Mouse (Mus musculus) liver, embryonic 13.5 days (tissue): ENCODE results near the gene Ankrd28. TPM values are rescaled to one million over a fixed set of nuclear protein-coding genes. Genes with fewer than 3 reads are reported as not detected.

ENCODE experiments used
- ATAC-seq: fragments of 200-750 bp; cut with Nextera tagmentation; 2 replicates; pipeline ENCODE4 v1.8.0; 2017; ENCODE audit warnings: low read depth, mild to moderate bottlenecking, moderate number of reproducible peaks, moderate library complexity
- DNase-seq: peaks from one replicate; pipeline ENCODE4 v3.0.0; 2022
- H3K27ac ChIP-seq: fragments of 300-500 bp; sonication (generic); 2 replicates; pipeline ENCODE4 v1.5.1; 2015; ENCODE audit warnings: moderate library complexity, mild to moderate bottlenecking, inconsistent platforms
- H3K27me3 ChIP-seq: fragments of 300-500 bp; sonication (generic); 2 replicates; pipeline ENCODE4 v1.6.1; 2015; ENCODE audit warnings: mild to moderate bottlenecking, inconsistent platforms
- H3K36me3 ChIP-seq: fragments of 300-500 bp; sonication (generic); 2 replicates; pipeline ENCODE4 v1.6.1; 2015; ENCODE audit warnings: mild to moderate bottlenecking, inconsistent platforms
- H3K4me1 ChIP-seq: fragments of 300-500 bp; sonication (generic); replicated peaks from 2 replicates; pipeline ENCODE4 v1.6.1; 2015; ENCODE audit warnings: inconsistent platforms
- H3K4me2 ChIP-seq: fragments of 300-500 bp; sonication (generic); 2 replicates; pipeline ENCODE4 v1.6.1; 2015; ENCODE audit warnings: inconsistent platforms, mild to moderate bottlenecking, moderate library complexity
- H3K4me3 ChIP-seq: fragments of 300-500 bp; sonication (generic); replicated peaks from 2 replicates; pipeline ENCODE4 v1.5.1; 2015; ENCODE audit warnings: mild to moderate bottlenecking, inconsistent platforms
- H3K9ac ChIP-seq: fragments of 300-500 bp; sonication (generic); 2 replicates; pipeline ENCODE4 v1.6.1; 2015; ENCODE audit warnings: mild to moderate bottlenecking, inconsistent platforms
- H3K9me3 ChIP-seq: fragments of 300-500 bp; sonication (generic); replicated peaks from 2 replicates; pipeline ENCODE4 v1.6.1; 2016; ENCODE audit warnings: inconsistent platforms
- WGBS: fragments of 180-500 bp; shearing (Covaris S2); methylation state at CpG from one replicate; pipeline ENCODE4 v1.1.7; 2015; ENCODE audit not compliant: insufficient replicate concordance; 5-methylcytosine and 5-hydroxymethylcytosine counted together
- polyA plus RNA-seq: library from polyadenylated mRNA; unstranded; fragments of >200 nt; fragmentation: Nextera tagmentation; extraction: Ambion mirVana; gene quantifications from 2 replicates; pipeline ENCODE4 v1.2.1, GENCODE M21; 2015

The Ankrd28 gene
- polyA plus RNA-seq, 1 experiment from 2014 or later = 3.0 TPM

DNA sequence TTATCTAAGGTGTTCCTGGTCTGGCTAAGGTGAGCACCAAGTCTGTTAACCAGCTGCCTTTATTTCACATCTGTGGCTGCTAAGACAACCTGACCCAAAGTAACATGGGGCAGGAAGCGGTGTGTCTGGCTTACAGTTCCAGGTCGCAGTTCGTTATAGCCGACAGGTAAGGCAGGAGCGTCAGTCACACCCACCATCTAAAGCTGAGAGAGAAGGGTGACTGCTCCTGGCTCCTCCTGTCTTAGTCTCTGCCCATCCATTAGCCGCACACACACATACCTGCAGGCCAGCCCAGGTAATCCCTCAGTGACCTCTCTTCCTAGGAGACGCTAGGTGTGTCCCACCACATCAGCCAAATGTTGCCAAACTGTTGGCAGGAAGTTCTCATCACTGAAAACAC, 174.1 kb downstream of the Ankrd28 start:
- DNase-seq = no peak
- Histone ChIP-seq H3K4me2 (no peak overlapping the region), H3K9ac (no peak overlapping the region), H3K27ac (no peak overlapping the region), H3K9me3 (no peaks in the 10 kb centered on the region), H3K36me3 (peaks cover 3% of the 10 kb centered on the region; the same call in 1 of the 2 replicates), H3K4me3 (no peak overlapping the region), H3K4me1 (peaks cover 58% of the 10 kb centered on the region), H3K27me3 (no peaks in the 10 kb centered on the region)
- no peak for ATAC-seq
- 70% methylated on average over 7 of the region's 7 CpGs for WGBS

DNA sequence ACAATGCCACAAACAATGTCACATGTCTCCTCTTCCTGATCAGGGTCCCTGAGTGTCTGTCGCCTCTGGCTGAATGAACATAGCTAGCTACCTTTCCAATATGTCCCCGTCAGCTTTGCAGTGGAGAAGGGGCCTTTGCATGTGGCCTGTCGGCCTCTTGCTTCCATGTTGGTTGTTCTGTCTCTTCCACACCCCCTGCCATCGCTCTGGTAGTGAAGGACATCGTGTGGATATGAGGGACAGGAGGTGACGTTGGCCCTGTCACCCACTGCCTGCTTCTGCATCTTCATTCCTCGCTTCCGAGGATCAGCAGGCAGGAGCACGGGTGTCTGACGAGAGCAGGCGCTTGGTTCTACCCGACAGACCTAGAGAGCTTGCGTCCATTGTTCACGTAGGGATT, 175.0 kb downstream of the Ankrd28 start:
- no peak for ATAC-seq

GRCm38 (mm10) chr14:31654816-31655215, 175.6 kb downstream of the Ankrd28 start:
- Histone ChIP-seq H3K27ac (no peak overlapping the region), H3K4me3 (no peak overlapping the region), H3K36me3 (peaks cover 3% of the 10 kb centered on the region; the same call in 1 of the 2 replicates), H3K9ac (no peak overlapping the region), H3K4me2 (no peak overlapping the region), H3K9me3 (no peaks in the 10 kb centered on the region), H3K4me1 (peaks cover 53% of the 10 kb centered on the region), H3K27me3 (no peaks in the 10 kb centered on the region)
- 79% methylated on average over 5 of the region's 5 CpGs for WGBS
- ATAC-seq (no peak), DNase-seq (no peak)

More for the DNA sequence above, 175.0 kb downstream of the Ankrd28 start:
- Histone ChIP-seq H3K27me3 (no peaks in the 10 kb centered on the region), H3K4me1 (peaks cover 55% of the 10 kb centered on the region), H3K9ac (no peak overlapping the region), H3K9me3 (no peaks in the 10 kb centered on the region), H3K4me2 (no peak overlapping the region), H3K27ac (no peak overlapping the region), H3K4me3 (no peak overlapping the region), H3K36me3 (peaks cover 3% of the 10 kb centered on the region; the same call in 1 of the 2 replicates)
- DNase-seq = no peak
- WGBS = 84% methylated on average over 14 of the region's 14 CpGs

- Histone ChIP-seq H3K4me1 (peaks cover 45% of the 10 kb centered on the region), H3K27me3 (no peaks in the 10 kb centered on the region), H3K27ac (peak overlapping the region; percentile 67), H3K9me3 (no peaks in the 10 kb centered on the region), H3K4me2 (peak overlapping the region; percentile 9; the same call in 1 of the 2 replicates), H3K36me3 (peaks cover 3% of the 10 kb centered on the region; the same call in 1 of the 2 replicates), H3K4me3 (no peak overlapping the region), H3K9ac (peak overlapping the region; percentile 7; the same call in 1 of the 2 replicates)
- DNase-seq (no peak), ATAC-seq (peak; percentile 76)
- 47% methylated on average over 14 of the region's 14 CpGs for WGBS
Measured at GRCm38 (mm10) chr14:31653101-31653875, 177.2 kb downstream of the Ankrd28 start.

- H3K27ac ChIP-seq = peak overlapping the region; percentile 67
- WGBS = 85% methylated on average over 1 of the region's 1 CpGs
Measured at GRCm38 (mm10) chr14:31652624-31653023, 177.8 kb downstream of the Ankrd28 start.

GRCm38 (mm10) chr14:31652106-31652505, 178.3 kb downstream of the Ankrd28 start:
- H3K36me3 ChIP-seq = peaks cover 3% of the 10 kb centered on the region; the same call in 1 of the 2 replicates
- WGBS = 42% methylated on average over 5 of the region's 5 CpGs
- H3K27me3 ChIP-seq = no peaks in the 10 kb centered on the region
- H3K9ac ChIP-seq = no peak overlapping the region
- no peak overlapping the region for H3K4me3 ChIP-seq
- H3K9me3 ChIP-seq = no peaks in the 10 kb centered on the region
- ATAC-seq = 0 out of 2 replicates have a peak, but pooled peaks have one; percentile 21
- 0 out of 2 replicates have a peak overlapping the region, but pooled peaks have one; percentile 67 for H3K27ac ChIP-seq
- no peak overlapping the region for H3K4me2 ChIP-seq
- DNase-seq = no peak
- peaks cover 41% of the 10 kb centered on the region for H3K4me1 ChIP-seq

More at GRCm38 (mm10) chr14:31652624-31653023, 177.8 kb downstream of the Ankrd28 start:
- no peak for ATAC-seq
- no peak overlapping the region for H3K9ac ChIP-seq
- peaks cover 45% of the 10 kb centered on the region for H3K4me1 ChIP-seq
- no peaks in the 10 kb centered on the region for H3K27me3 ChIP-seq
- no peak for DNase-seq
- no peak overlapping the region for H3K4me3 ChIP-seq
- H3K36me3 ChIP-seq = peaks cover 3% of the 10 kb centered on the region; the same call in 1 of the 2 replicates
- H3K9me3 ChIP-seq = no peaks in the 10 kb centered on the region
- H3K4me2 ChIP-seq = no peak overlapping the region

DNA sequence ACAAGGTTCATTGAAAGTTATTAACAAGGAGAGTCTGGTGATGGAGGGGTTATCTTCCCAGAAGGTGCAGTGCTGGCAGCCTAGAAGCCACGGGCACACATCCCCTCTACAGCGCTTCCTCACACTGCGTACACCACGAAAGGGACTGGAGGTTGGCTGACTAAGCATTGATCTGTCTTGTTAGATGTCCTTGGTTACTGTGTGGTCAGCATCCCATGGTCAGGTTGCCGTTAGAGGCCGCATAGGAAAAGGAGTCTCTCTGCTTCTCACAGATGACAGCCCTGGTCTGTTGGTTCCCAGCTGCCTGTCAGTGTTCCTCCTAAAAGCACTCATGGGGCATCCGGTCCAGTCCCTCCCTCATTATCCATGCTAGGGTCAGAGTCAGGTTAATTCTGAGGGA, 179.2 kb downstream of the Ankrd28 start:
- H3K9ac ChIP-seq = no peak overlapping the region
- no peak overlapping the region for H3K27ac ChIP-seq
- H3K27me3 ChIP-seq = no peaks in the 10 kb centered on the region
- peaks cover 3% of the 10 kb centered on the region; the same call in 1 of the 2 replicates for H3K36me3 ChIP-seq
- H3K9me3 ChIP-seq = no peaks in the 10 kb centered on the region
- DNase-seq = no peak
- no peak for ATAC-seq
- no peak overlapping the region for H3K4me3 ChIP-seq
- 56% methylated on average over 7 of the region's 7 CpGs for WGBS
- H3K4me2 ChIP-seq = no peak overlapping the region
- peaks cover 36% of the 10 kb centered on the region for H3K4me1 ChIP-seq

DNA sequence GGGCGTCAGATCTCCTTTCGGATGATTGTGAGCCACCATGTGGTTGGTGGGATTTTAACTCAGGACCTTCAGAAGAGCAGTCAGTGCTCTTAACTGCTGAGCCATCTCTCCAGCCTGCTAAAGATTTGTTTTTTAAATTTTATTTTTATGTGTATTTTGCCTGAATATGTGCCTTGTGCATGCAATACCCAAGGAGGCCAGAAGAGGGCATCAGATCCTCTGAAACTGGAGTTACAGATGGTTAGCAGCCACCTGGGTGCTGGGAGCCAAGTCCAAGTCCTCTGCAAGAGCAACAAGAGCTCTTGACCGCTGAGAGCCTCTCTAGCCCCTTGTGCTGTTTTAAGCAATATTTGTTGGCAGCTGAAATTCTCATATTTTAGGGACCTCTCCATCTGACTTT, 180.1 kb downstream of the Ankrd28 start:
- Histone ChIP-seq H3K4me1 (peaks cover 37% of the 10 kb centered on the region), H3K9me3 (no peaks in the 10 kb centered on the region), H3K9ac (no peak overlapping the region), H3K4me2 (no peak overlapping the region), H3K36me3 (peaks cover 3% of the 10 kb centered on the region; the same call in 1 of the 2 replicates), H3K27me3 (no peaks in the 10 kb centered on the region), H3K4me3 (no peak overlapping the region), H3K27ac (no peak overlapping the region)
- no peak for DNase-seq
- no peak for ATAC-seq
- 85% methylated on average over 3 of the region's 3 CpGs for WGBS

Other genes with a start within 250 kb of the Ankrd28 start
- gene Colq, start 239.3 kb downstream of the Ankrd28 start, polyA plus RNA-seq = 0.08 and 0.10 TPM in 2 replicates
- 0.69 TPM in 1 of 2 replicates, not detected in the other for gene Gm49387, start 189.8 kb downstream of the Ankrd28 start, polyA plus RNA-seq
- gene Btd, start 189.6 kb downstream of the Ankrd28 start, polyA plus RNA-seq = 8.9 TPM in 2 replicates
- gene Hacl1, start 189.4 kb downstream of the Ankrd28 start, polyA plus RNA-seq = 8.1 and 9.6 TPM in 2 replicates
- not detected in 2 replicates for gene Galnt15, start 198.3 kb upstream of the Ankrd28 start, polyA plus RNA-seq